Mouse (Mus musculus) cerebellum, adult 11 months (tissue): ENCODE measurements at regions not wholly inside any gene's neighbourhood (a gene's known extent, or its start where the extent isn't known, plus 50 kb on each side); places are given as distances from the start of the nearest gene placed in this dataset.

Experiments used
- DNase-seq: peaks from one replicate; pipeline ENCODE4 v3.0.0; 2022

DNA sequence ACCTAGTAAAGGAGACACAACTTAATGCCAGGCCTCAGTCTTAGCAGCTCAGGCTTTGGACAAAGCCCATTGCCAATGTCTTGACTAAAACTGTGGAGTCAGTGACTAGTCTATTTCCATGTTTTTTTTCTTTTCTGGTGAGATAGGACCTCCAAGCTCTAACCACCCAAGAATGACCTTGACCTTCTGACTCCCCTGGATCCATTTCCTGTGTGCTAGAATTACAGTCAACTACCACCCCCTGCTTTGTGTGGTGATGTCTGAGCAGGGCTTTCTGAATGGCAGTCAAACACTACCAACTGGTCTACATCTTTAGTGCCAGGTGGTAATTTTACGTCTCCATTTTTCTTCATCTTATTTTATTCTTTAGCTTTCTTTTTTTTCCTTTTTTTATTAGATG, 51.3 kb upstream of the Rnf138rt1 start:
- DNase-seq = no peak

DNA sequence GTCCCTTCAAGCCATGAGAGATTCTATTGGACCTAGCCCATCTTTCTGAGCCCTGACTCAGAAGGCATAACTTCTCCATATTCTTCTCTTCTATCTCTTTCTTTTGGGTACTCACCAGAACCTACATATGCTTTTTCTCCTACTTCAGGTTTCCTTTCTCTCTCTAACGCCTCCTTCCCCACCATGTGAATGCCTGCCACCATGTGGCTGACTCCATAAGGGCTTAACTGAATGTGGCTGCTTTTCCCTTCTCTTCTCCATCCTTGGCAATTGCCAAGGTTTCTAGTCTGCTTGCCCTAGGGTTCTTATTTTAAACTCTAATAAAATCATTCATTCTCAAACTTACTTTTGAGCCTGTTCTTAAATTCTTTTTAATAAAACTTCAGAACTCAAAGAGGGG, 53.7 kb upstream of the Rnf138rt1 start:
- DNase-seq = no peak

DNA sequence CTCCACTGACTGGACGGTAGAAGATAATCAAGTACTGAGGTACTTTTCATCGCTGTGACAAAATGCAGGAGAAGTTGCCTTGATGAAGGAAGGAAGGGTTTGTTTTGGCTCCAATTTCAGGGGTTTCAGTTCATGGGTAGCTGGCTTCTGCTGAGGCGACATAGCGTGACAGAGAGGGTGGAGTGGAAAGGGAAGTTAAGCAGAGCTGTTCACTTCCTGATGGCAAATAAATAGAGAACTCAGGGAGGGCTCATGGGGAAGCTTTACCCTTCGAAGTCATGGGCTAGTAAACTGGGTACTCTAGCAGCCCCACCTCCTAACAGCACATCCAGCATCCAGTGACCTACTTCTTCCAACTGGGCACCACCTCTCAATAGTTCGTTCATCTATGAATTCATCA, 61.2 kb upstream of the Rnf138rt1 start:
- no peak for DNase-seq

DNA sequence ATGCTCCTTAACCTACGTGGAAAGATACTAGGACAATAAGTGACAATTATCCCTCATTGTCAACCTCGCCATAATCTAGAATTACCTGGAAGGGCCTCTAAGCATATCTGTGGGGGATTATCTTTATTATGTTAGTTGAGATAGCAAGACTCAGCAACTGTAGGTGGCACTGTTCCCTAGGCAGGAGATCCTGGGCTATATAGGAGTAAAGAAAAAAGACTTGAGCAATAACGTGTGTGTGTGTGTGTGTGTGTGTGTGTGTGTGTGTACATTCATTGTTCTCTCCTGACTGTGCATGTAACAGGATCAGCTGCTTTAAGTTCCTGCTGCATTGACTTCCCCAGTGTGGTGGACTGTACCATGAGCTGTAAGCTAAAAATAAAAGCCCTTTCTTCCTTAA, 66.3 kb upstream of the Rnf138rt1 start:
- no peak for DNase-seq

DNA sequence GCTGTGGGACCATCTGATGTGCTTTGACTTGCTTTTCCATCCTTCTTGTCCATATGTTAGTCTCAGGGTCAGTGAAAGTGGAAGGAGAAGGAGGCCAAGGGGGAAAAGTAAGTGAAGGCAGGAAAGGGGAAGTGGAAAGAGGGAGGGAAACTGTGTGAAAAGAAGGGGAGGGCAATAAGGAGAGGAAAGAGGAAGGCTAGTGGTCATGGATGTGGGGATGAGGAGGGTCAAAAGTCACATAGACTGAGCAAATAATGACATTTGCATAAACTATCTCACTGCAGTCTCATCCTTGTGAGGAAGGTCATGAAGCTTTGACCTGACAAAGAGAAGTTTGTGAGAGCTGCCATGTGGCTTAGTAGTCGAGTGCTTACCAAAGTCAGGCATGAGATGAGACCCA, 63.4 kb upstream of the Ap1s2 start:
- no peak for DNase-seq

DNA sequence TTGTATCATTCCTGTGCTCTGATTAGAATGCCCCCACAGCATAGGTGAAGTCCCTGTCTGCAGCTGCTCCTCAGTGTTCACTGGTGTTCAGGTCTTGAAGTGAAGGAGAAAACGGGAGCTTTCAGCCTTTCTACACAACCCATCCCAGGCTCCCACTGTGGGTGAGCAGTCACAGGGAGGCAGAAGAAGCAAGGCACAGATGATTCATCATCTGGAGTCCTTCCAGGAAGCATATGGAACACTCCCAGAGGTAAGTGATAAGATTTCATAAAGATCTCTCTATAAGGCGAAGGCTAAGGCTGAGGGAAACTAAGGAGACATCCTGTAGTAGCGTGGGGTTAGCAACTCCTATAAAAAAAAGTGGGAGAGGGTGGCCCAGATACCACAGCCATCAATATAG, 61.9 kb upstream of the Ap1s2 start:
- DNase-seq = no peak

DNA sequence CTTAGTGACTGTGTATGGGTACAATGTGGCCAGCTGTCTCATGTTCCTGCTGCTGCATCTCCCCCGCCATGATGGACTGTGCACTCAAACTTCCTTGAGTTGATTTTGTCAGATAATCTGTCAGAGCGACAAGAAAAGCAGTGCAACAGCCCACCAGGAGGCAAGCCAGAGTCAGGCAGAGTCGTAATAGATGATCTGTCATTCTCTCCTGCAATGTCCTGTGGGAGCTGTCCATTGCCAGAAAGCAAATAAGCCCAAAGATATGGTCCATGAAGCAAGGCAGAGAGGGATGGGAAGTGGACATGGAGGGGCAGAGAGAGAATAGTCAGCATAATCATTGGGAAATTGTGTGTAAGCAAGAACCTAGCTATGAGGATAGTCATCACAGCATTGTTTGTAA, 61.2 kb upstream of the Ap1s2 start:
- DNase-seq = peak; percentile 8

DNA sequence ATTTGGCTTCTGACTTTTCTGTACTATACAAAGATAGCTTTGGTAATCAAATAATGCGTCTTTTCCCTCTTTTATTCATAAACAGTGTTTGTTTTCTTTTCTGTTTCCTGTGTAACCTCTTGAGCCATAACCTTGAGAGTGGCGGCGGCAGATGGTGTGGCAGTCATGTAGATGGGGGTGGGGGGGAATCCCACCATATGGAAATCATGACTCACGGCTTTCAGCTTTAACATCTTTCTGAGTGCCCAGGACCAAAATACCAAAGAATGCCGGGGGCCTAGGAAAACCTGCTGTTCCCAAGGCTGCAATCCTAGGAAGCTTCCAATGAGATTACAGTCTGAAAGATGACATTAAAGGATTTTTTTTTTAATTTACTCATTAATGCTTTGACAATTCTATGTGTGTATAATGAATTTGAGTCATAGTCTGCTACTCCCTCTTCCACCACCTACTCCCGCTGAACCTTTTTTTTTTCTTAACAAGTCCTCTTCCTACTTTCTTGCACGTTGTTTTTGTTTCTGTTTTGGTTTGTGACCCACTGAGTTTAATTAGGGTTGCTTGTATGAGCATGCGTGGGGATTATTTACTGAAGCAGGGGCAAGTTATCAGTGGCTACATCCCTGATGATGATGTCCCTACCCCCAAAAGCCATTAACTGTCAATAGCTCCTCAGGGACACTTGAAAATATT, 60.2 kb upstream of the Ap1s2 start:
- peak; percentile 44 for DNase-seq

DNA sequence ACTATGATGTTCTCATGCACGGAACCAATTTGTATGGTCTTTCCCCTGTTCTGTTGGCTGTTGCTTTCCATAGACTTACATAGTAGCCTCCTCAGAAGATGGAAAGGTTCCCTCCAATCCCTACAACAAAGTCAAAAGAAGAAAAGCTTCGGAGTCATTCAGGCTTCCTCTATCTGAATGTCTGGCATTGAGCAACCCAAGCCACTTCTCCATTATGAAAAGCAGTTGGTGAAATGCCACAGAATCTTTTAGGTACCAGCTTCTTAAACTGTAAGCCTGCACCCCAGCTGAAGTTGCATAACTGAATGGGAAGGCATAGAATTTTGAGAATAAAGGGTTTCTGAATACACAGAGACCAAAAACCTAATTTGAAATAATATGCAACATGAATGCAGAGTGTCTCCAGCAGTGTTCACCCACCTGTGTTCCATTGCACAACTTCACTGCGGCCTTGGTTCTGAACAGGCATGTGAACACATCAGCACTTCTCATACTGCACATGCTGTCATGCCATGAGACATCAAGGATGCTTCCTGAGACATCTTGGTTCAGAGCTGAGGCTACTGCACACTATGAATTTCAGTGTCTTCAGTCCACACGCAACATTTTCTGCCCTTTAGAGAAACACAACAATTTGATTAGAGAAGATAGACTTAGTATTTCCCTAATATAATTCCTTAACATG, 57.8 kb upstream of the Ap1s2 start:
- DNase-seq = no peak

DNA sequence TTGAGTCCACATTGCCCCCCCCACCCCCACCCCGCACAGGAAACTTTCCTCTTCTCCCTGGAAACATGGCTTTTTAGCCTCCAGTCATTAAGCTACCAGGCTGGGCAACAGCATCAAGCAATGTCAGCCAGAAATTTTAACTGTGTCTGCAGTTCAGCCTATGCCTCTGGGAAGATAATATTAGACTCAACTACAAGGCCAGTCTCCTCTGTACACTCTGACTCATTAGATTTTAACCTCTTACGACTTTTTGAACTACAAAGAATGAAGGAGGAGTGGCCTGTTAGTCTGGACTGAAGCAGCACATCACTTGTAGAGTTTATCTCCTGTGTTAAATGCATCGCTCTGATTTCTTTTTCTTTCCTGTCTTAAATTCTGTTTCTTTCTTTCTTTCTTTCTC, 50.3 kb upstream of the Ap1s2 start:
- DNase-seq = no peak
